Mouse (Mus musculus) thymus, postnatal 14 days (tissue): ENCODE results near the gene Rhbdd3.

Experiments used
- DNase-seq: peaks from one replicate; pipeline ENCODE4 v3.0.0; 2021

Gene Rhbdd3

DNA sequence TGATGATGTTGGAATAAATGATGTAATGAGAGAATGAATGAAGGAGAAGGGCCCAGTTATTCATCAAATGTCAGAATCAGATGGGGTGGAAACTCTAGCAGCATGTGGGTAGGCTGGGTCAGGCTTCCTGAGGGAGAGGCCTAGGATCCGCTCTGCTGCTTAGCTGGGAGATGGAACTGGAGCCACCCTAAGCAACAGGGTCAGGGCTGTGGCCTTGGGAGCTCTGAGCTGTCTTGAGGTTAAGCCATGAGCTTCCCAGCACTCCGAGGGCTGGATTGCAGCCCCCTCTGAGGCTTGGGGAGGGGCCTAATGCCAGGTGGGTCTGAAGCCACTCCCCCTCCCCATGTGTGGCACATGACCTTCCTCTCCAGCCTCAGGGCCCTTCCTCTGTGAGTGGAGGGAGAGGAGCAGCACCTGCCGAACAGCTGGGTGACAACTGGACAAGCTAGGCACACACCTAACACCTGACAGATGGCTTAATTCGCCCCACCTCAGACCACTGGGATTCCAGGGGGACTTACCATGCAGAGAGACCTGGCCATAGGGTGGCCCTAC, 31.5 kb downstream of the Rhbdd3 start:
- DNase-seq: no peak

DNA sequence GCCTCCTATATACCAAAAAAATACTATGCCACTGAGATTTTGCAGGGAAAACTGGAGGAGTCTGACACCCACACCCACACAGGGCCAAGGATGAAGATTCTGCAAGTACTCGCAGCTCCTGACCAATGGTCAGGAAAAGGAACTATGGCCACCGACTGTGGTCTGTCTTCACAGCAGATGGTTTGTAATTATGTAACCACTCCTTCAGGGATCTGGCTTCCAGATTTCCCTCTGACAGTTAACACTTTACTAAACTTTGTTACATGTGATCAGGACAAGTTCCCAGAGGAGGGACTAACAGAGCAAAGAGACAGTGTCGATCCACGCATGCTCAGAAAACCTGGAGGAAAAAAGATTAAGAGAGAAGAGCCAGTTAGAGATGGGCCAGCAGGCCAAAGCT, 34.0 kb downstream of the Rhbdd3 start:
- DNase-seq: no peak

DNA sequence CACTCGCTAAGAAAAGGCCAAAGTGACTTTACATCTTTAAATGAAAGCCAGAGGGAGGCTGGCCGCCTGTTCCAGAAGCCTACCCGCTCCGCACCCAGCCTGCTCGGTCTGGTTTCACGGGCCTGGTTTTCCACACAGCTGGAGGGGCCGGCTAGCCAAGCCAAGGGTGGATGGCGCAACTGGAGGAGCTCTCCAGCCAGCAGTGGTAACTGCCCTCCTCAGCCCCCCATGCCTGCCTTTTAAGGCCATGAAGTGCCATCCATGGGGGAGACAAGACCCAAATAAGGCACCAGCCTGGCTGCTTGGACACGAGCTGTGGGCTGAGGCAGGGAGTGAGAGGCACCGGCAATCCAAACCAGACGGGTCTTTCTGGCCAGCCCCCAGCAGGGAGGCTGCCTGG, 37.2 kb downstream of the Rhbdd3 start:
- DNase-seq: no peak

GRCm38 (mm10) chr11:5138642-5139041, 39.9 kb downstream of the Rhbdd3 start:
- DNase-seq: no peak

DNA sequence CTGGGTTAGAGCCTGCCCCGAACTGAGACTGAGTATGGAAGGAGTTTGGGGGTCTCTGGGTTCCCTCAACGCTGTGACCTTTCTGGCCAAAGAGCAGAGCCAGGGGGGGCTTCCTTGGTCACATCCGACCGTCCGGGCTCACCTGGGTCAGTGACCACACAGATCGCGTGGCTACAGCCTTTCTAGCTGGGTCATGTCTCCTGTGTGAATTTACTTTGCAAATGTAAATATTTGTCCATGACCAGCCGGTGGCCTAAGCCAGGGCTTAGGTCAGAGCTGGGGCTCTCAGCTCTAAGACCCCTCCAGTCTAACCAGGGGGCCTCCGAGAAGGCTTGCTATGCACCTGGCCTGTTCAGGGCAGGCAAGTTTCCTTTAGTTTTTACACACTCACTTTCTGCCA, 40.6 kb downstream of the Rhbdd3 start:
- DNase-seq: no peak

- DNase-seq: no peak
These were observed 41.9 kb downstream of the Rhbdd3 start for GRCm38 (mm10) chr11:5140619-5141018.

GRCm38 (mm10) chr11:5141252-5141651, 42.5 kb downstream of the Rhbdd3 start:
- DNase-seq: no peak

- DNase-seq: no peak
These were observed 43.2 kb downstream of the Rhbdd3 start for GRCm38 (mm10) chr11:5141965-5142364.

DNA sequence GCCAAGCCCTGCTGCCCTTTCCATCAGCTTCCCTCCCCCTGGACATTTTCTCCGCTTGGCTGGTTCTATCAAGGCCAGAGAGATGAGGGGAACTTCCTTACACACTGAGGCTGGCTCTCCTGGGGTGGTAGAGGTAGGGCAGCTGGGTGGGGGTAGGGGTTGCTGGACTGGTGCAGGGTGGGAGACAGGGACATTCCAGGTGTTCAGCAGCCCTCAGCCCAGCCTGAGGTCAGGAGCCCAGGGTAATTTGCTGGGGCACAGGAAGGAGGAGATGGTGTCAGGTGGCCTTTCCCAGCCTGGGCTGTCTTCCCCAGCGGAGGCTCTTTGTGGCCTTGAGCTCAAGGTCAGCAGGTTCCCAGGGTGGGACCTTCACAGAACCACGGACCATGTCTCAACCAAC, 46.9 kb downstream of the Rhbdd3 start:
- DNase-seq: no peak

GRCm38 (mm10) chr11:5149249-5149648, 50.5 kb downstream of the Rhbdd3 start:
- DNase-seq: no peak

DNA sequence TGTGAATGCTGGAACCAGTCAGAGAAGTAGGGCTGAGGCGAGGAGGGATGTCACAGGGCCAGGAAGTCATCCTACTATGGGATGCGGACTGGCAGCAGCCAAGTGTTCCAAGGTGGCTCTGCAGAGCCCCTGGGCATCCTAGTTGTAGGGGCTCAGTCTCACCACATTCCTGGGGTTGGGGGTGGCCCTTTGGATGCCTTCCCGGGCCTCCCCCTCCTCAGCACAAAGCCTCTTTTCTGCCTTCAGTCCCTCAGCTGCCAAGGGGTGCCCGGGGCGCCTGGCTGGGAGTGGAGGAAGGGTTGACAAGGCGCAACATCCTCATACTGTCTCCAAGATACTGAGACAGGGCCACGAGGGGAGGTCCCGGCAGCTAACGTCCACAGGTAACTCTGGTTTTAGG, 51.2 kb downstream of the Rhbdd3 start:
- DNase-seq: no peak

GRCm38 (mm10) chr11:5150416-5151246, 51.9 kb downstream of the Rhbdd3 start:
- DNase-seq: peak; percentile 45

DNA sequence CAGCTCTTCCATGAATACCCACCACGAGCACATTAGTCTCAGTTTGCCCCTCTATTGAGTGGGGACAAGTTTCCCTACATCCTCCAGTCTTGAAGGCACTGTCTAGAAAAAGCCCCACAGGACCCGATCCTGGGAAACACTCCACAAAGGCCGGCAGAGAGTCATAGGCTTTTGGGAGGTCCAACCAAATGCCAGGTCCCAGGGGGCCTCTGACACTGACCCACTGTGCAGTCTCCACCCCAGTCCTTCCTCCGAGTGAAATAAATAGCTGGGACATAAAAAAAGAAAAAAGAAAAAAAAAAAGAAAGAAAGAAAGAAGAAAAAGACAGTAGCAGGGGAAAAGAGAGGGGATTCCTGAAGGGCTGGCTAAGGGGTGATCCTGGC, 52.5 kb downstream of the Rhbdd3 start:
- DNase-seq: no peak

DNA sequence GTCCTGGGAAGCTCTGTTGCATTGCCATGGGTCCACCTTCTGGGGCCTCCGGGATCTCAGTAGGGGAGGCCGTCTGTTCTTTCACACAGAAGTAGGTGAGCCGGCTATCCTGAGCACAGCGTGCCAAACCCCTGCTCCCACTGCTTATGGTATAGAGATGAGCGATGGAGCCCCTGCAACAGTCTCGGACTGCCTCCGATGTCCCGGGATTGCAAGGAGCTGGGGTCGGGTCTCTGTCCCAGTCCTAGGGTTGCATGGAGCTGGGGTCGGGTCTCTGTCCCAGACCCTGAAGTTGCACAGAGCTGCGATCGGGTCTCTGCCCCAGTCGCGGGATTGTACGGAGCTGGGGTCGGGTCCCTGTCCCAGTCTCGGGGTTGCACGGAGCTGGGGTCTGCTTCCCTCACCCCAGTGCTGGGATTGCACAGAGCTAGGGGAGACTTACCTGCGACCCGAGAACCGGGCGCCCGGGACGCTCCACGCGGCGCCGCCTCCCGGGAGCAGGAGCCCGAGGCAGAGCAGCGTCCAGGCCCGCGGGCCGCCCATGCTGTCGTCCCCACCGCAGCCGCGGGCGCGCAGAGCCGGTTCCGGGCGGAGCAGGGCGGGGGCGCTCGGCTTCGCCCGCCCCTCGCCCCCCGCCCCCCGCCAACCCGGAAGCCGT, 53.1 kb downstream of the Rhbdd3 start, which contains the start of gene Emid1:
TSS of gene Emid1 (minus strand) at position 578 of the 658 bp plus-strand sequence.
- peak; percentile 72 for DNase-seq

DNA sequence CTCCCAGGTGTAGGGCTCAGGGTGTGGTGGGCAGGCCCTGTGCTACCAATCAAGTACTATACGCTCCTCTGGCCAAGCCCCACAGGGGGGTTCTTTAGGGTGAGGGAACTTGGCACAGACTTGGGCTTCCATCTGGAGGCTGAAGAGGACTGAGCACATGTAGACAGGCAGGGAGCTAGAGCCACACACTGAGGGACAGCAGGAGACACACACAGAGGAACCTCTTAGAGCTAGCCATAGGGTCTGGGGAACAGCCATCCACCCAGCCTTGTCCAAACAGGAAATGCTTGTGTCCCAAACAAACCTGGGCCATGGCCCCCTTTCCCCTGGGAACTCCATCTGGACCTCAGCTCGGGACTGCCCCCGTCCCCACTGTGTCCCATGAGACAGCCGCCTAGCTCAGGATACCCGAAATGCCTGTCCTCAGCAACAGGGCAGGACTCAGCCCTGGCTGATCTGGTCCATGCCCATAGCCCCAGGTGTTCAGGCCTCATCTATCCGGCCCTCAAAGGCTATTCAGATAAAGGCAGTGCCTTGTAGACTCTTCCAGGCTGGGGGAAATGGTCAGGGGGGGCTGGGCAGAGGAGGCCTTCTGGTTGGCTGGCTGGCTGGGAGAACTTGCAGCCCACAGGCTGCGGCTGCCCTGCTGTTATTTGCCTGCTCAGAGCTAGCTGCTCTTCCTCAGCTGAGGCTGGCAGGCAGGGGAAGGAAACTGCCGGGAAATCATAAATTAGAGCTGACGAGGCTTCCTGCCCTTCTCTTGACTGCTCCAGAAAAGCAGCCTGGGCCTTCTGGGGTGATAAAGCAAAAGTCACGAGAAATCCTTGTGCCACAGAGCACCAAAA, 56.5 kb downstream of the Rhbdd3 start:
- DNase-seq: no peak
